23 mouse cellular contexts compared by ENCODE assay signal in the genomic region with DNA sequence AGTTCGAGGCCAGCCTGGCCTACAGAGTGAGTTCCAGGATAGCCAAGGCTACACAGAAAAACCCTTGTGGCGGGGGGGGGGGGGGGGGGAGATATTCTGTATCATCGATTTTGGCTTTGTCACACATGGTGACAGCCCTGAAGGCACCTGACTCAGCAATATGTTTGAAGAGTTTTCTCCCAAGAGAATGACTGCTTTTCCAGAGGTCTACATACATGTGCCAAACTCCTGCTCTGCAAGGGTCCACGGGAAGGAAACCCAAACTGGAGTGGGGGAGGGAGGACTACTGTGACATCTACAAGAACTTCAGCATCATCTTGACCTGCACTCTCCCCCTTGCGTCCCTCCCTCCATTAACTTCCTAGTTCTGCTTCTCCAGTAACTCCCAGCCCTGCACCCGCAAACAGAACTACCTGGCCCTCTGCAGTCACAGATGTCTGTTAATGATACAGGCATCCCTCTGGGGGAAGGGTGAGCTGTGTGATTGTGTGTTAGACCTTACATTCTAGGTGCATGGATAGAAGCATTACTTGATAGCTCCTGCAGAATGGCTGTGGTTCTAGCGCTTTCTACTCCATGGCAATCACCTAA. TPM values are rescaled to one million over a fixed set of nuclear protein-coding genes. Genes with fewer than 3 reads are reported as not detected.
A peak's percentile ranks its signal among the peaks of the same experiment; 100 is the strongest.
DNase-seq lines count a peak whose midpoint lies in the region; ATAC-seq lines count a peak whose summit lies in the region.
"Had no signal": no experiment of that assay in that cellular context is flagged by ENCODE, and none has a peak within 500 bp of the region (broad histone marks: within the 10 kb centered on the region; RNA-seq: fewer than 3 reads in every experiment).

No protein-coding gene starts in this region.

- H3K4me1 ChIP-seq in heart, embryonic 13.5 days: peaks cover 76% of the 10 kb centered on the region
- H3K4me1 ChIP-seq in megakaryocyte, embryonic 14.5 days: peaks cover 96% of the 10 kb centered on the region
- peaks cover 7% of the 10 kb centered on the region; the same call in 1 of the 2 replicates for H3K4me1 ChIP-seq in intestine, embryonic 15.5 days (replicated peaks)
- H3K4me1 ChIP-seq in forebrain, embryonic 14.5 days (ENCODE audit: control insufficient read depth, insufficient read depth, low read length): no peaks in the 10 kb centered on the region

- no peak overlapping the region for H3K9ac ChIP-seq in heart, embryonic 13.5 days
- no peak overlapping the region for H3K9ac ChIP-seq in intestine, embryonic 15.5 days
- H3K9ac ChIP-seq in forebrain, embryonic 14.5 days (ENCODE audit: low read length): no peak overlapping the region
- H3K9ac ChIP-seq: liver, postnatal 0 days; neural tube, embryonic 13.5 days had no signal

- H3K27me3 ChIP-seq in heart, embryonic 13.5 days (replicated peaks): no peaks in the 10 kb centered on the region
- no peaks in the 10 kb centered on the region for H3K27me3 ChIP-seq in megakaryocyte, embryonic 14.5 days (replicated peaks)
- no peaks in the 10 kb centered on the region for H3K27me3 ChIP-seq in intestine, embryonic 15.5 days (replicated peaks)
- H3K27me3 ChIP-seq in forebrain, embryonic 14.5 days (replicated peaks; ENCODE audit: control insufficient read depth, insufficient read depth, low read length): no peaks in the 10 kb centered on the region
- H3K27me3 ChIP-seq: neural tube, embryonic 13.5 days had no signal

- ATAC-seq in heart, embryonic 13.5 days (ENCODE audit: extremely low read depth, insufficient number of reproducible peaks, low FRiP score, low TSS enrichment): no peak
- ATAC-seq in megakaryocyte, adult 5-6 weeks (ENCODE audit: poor library complexity, severe bottlenecking): no peak
- ATAC-seq in intestine, embryonic 15.5 days: no peak
- ATAC-seq in forebrain, embryonic 14.5 days: no peak
- ATAC-seq: hindbrain, postnatal 0 days; liver, postnatal 0 days; lung, postnatal 0 days; midbrain, embryonic 16.5 days had no signal

- WGBS in heart, embryonic 13.5 days: 80% methylated on average over 7 of the region's 7 CpGs
- 88% methylated on average over 7 of the region's 7 CpGs for WGBS in intestine, embryonic 15.5 days
- WGBS in forebrain, embryonic 14.5 days: 94% methylated on average over 6 of the region's 7 CpGs

- no peaks in the 10 kb centered on the region for H3K9me3 ChIP-seq in heart, embryonic 13.5 days
- no peaks in the 10 kb centered on the region for H3K9me3 ChIP-seq in megakaryocyte, embryonic 14.5 days
- no peaks in the 10 kb centered on the region for H3K9me3 ChIP-seq in intestine, embryonic 15.5 days
- H3K9me3 ChIP-seq in forebrain, embryonic 14.5 days (replicated peaks; ENCODE audit: control insufficient read depth, low read length): no peaks in the 10 kb centered on the region
- H3K9me3 ChIP-seq: embryonic facial prominence, embryonic 10.5 days; hindbrain, embryonic 10.5 days; limb, embryonic 10.5 days; neural tube, embryonic 13.5 days had no signal

- H3K36me3 ChIP-seq in heart, embryonic 13.5 days: peaks cover 8% of the 10 kb centered on the region; the same call in 1 of the 2 replicates
- peaks cover 88% of the 10 kb centered on the region for H3K36me3 ChIP-seq in megakaryocyte, embryonic 14.5 days (replicated peaks; ENCODE audit: low read length)
- no peaks in the 10 kb centered on the region for H3K36me3 ChIP-seq in intestine, embryonic 15.5 days
- no peaks in the 10 kb centered on the region for H3K36me3 ChIP-seq in forebrain, embryonic 14.5 days (ENCODE audit: control insufficient read depth, insufficient read depth, low read length)
- H3K36me3 ChIP-seq: embryonic facial prominence, embryonic 10.5 days; hindbrain, embryonic 10.5 days; limb, embryonic 10.5 days; neural tube, embryonic 13.5 days had no signal

- 0 out of 2 replicates have a peak overlapping the region, but pooled peaks have one; percentile 20 for H3K27ac ChIP-seq in heart, embryonic 13.5 days (replicated peaks)
- H3K27ac ChIP-seq in intestine, embryonic 15.5 days: 0 out of 2 replicates have a peak overlapping the region, but pooled peaks have one; percentile 81
- no peak overlapping the region for H3K27ac ChIP-seq in forebrain, embryonic 14.5 days (ENCODE audit: low read depth, low read length)
- H3K27ac ChIP-seq: embryonic facial prominence, embryonic 10.5 days; hindbrain, embryonic 10.5 days; hindbrain, postnatal 0 days; limb, embryonic 10.5 days; neural tube, embryonic 13.5 days had no signal

- no peak overlapping the region for H3K4me2 ChIP-seq in heart, embryonic 13.5 days
- no peak overlapping the region for H3K4me2 ChIP-seq in intestine, embryonic 15.5 days (replicated peaks)
- H3K4me2 ChIP-seq in forebrain, embryonic 14.5 days (ENCODE audit: low read length): no peak overlapping the region
- H3K4me2 ChIP-seq: neural tube, embryonic 13.5 days had no signal

- intact Hi-C loops in heart, postnatal 36 days (cut with DNase I): no loop called here

- DNase-seq in heart, postnatal 36 days: no peak
- no peak for DNase-seq in forebrain, embryonic 14.5 days (ENCODE audit: low spot score)
- no peak for DNase-seq in adrenal gland, adult 8-10 months
- DNase-seq: adrenal gland, postnatal 36 days; cerebellum, adult 11 months; cerebellum, postnatal 10 days; gastrocnemius, postnatal 25 days; kidney, adult 18-20 months; liver, postnatal 0 days; retina, postnatal 1 day; thymus, postnatal 14 days had no signal

- H3K4me3 ChIP-seq in heart, embryonic 13.5 days: no peak overlapping the region
- peak overlapping the region; percentile 44 for H3K4me3 ChIP-seq in megakaryocyte, embryonic 14.5 days (replicated peaks)
- H3K4me3 ChIP-seq in intestine, embryonic 15.5 days (replicated peaks): no peak overlapping the region
- no peak overlapping the region for H3K4me3 ChIP-seq in forebrain, embryonic 14.5 days (ENCODE audit: low read depth, low read length)
- H3K4me3 ChIP-seq: embryonic facial prominence, embryonic 10.5 days; hindbrain, embryonic 10.5 days; limb, embryonic 10.5 days; myocyte; neural tube, embryonic 13.5 days had no signal

RNA-seq across cellular contexts. Expression of a gene that starts 10.9 kb away (rescaled TPM):
- 170 and 188 TPM in 2 replicates for polyA plus RNA-seq in heart, embryonic 13.5 days (2015; fragmentation: Nextera tagmentation; extraction: Ambion mirVana)
- 10 to 100 TPM; 49.0 to 65.7 TPM for total RNA-seq in heart, postnatal 36 days (2021)
- polyA plus RNA-seq in megakaryocyte, embryonic 14.5 days (2012; ENCODE audit: insufficient read depth, low replicate concordance): 15.2 and 36.9 TPM in 2 replicates
- 51.1 and 66.3 TPM in 2 replicates for total RNA-seq in megakaryocyte, adult 5-6 weeks (2015)
- total RNA-seq in megakaryocyte, adult 5-6 weeks (2017): 90.5 and 94.6 TPM in 2 replicates
- 98.5 and 102 TPM in 2 replicates for polyA plus RNA-seq in intestine, embryonic 15.5 days (2015; fragmentation: Nextera tagmentation; extraction: Ambion mirVana)
- polyA plus RNA-seq in forebrain, embryonic 14.5 days (2014; fragmentation: Nextera tagmentation; extraction: Ambion mirVana): 66.2 and 114 TPM in 2 replicates
- total RNA-seq in adrenal gland, adult 8-10 months (2022): 10 to 100 TPM; 47.7 to 91.4 (median 68.9) TPM
